Mouse (Mus musculus) ES-Bruce4 (cell line): ENCODE measurements around the gene Cd55. TPM values are rescaled to one million over a fixed set of nuclear protein-coding genes. Genes with fewer than 3 reads are reported as not detected.

Experiments used
- H3K27ac ChIP-seq: 2 replicates; pipeline ENCODE4 v1.5.1; 2012; ENCODE audit warnings: low read length, inconsistent platforms; ENCODE audit not compliant: insufficient read depth
- H3K27me3 ChIP-seq: 2 replicates; pipeline ENCODE4 v1.6.1; 2012; ENCODE audit warnings: mild to moderate bottlenecking, low read length, inconsistent platforms; ENCODE audit not compliant: control insufficient read depth, poor library complexity, insufficient read depth, severe bottlenecking
- H3K36me3 ChIP-seq: 2 replicates; pipeline ENCODE4 v1.6.1; 2012; ENCODE audit warnings: inconsistent platforms, mild to moderate bottlenecking, low read length, moderate library complexity; ENCODE audit not compliant: control insufficient read depth, poor library complexity, insufficient read depth, severe bottlenecking
- H3K4me1 ChIP-seq: one replicate; pipeline ENCODE4 v1.8.1; 2011; ENCODE audit warnings: low read length; ENCODE audit not compliant: control insufficient read depth, insufficient read depth
- H3K4me3 ChIP-seq: 2 replicates; pipeline ENCODE4 v1.5.1; 2011; ENCODE audit warnings: low read depth, mild to moderate bottlenecking, low read length
- H3K9ac ChIP-seq: 2 replicates; pipeline ENCODE4 v1.6.1; 2012; ENCODE audit warnings: low read depth, mild to moderate bottlenecking, inconsistent platforms; ENCODE audit not compliant: poor library complexity, severe bottlenecking
- H3K9me3 ChIP-seq: replicated peaks from 2 replicates; pipeline ENCODE4 v1.6.1; 2012; ENCODE audit warnings: mild to moderate bottlenecking, low read length, inconsistent platforms; ENCODE audit not compliant: control insufficient read depth, poor library complexity, insufficient read depth, severe bottlenecking
- CTCF ChIP-seq: IDR thresholded peaks from one replicate; pipeline ENCODE4 v1.8.1; 2011; ENCODE audit warnings: low read depth, low read length
- EP300 ChIP-seq: IDR thresholded peaks from 2 replicates; pipeline ENCODE4 v1.6.1; 2011; ENCODE audit warnings: low read depth, low read length; ENCODE audit not compliant: insufficient read depth
- POLR2A ChIP-seq: IDR thresholded peaks from one replicate; pipeline ENCODE4 v1.8.1; 2011; ENCODE audit warnings: low read length; ENCODE audit not compliant: insufficient read depth
- polyA plus RNA-seq: library from polyadenylated mRNA; stranded (reverse); fragments of >200 nt; gene quantifications from 2 replicates; pipeline ENCODE4 v1.2.4, GENCODE M21; 2011; ENCODE audit warnings: low read depth; ENCODE audit not compliant: missing spikeins, insufficient read depth, insufficient read length

The Cd55 gene
- polyA plus RNA-seq, result 36.3 and 39.8 TPM in 2 replicates

- Histone ChIP-seq H3K9ac (peak within 1 kb of the TSS; percentile 50), H3K27me3 (no peaks in the 10 kb centered on the region; the same call in 1 of the 2 replicates), H3K36me3 (no peaks in the 10 kb centered on the region), H3K27ac (no peak within 1 kb of the TSS; the same call in 1 of the 2 replicates), H3K4me3 (peak within 1 kb of the TSS; percentile 81), H3K9me3 (no peaks in the 10 kb centered on the region), H3K4me1 (no peaks in the 10 kb centered on the region)
- TF ChIP-seq CTCF, result peak; percentile 67
- TF ChIP-seq POLR2A, result no peak
- 0 out of 2 replicates have a peak, but pooled peaks have one; percentile 23 for TF ChIP-seq EP300
Observed at GRCm38 (mm10) chr1:130462084-130462861, at the start of gene Cd55. Gene Cd55 (minus strand): TSS chr1:130462744.

GRCm38 (mm10) chr1:130511823-130512370 is 49.4 kb upstream of the Cd55 start:
- TF ChIP-seq CTCF, result no peak
- no peak for TF ChIP-seq POLR2A
- no peak for TF ChIP-seq EP300
- Histone ChIP-seq H3K36me3 (no peaks in the 10 kb centered on the region), H3K4me3 (no peak overlapping the region)

GRCm38 (mm10) chr1:130508957-130509350 is 46.4 kb upstream of the Cd55 start:
- no peaks in the 10 kb centered on the region for H3K36me3 ChIP-seq
- TF ChIP-seq EP300 (no peak), POLR2A (no peak), CTCF (no peak)
- no peak overlapping the region for H3K27ac ChIP-seq
- peaks cover 1% of the 10 kb centered on the region for H3K4me1 ChIP-seq
- no peak overlapping the region for H3K9ac ChIP-seq
- H3K4me3 ChIP-seq, result no peak overlapping the region
- H3K9me3 ChIP-seq, result no peaks in the 10 kb centered on the region
- H3K27me3 ChIP-seq, result no peaks in the 10 kb centered on the region; the same call in 1 of the 2 replicates

More at GRCm38 (mm10) chr1:130511823-130512370, 49.4 kb upstream of the Cd55 start:
- H3K27me3 ChIP-seq, result no peaks in the 10 kb centered on the region; the same call in 1 of the 2 replicates
- peaks cover 1% of the 10 kb centered on the region for H3K4me1 ChIP-seq
- no peak overlapping the region for H3K9ac ChIP-seq
- no peak overlapping the region for H3K27ac ChIP-seq
- no peaks in the 10 kb centered on the region for H3K9me3 ChIP-seq

- Histone ChIP-seq H3K27me3 (no peaks in the 10 kb centered on the region; the same call in 1 of the 2 replicates), H3K36me3 (no peaks in the 10 kb centered on the region), H3K27ac (no peak overlapping the region), H3K9me3 (no peaks in the 10 kb centered on the region), H3K4me1 (no peaks in the 10 kb centered on the region), H3K4me3 (no peak overlapping the region), H3K9ac (no peak overlapping the region)
- TF ChIP-seq POLR2A, result no peak
- no peak for TF ChIP-seq CTCF
- no peak for TF ChIP-seq EP300
Observed at GRCm38 (mm10) chr1:130508030-130508956, 45.7 kb upstream of the Cd55 start.

- Histone ChIP-seq H3K4me1 (no peaks in the 10 kb centered on the region), H3K9ac (no peak overlapping the region), H3K36me3 (no peaks in the 10 kb centered on the region), H3K4me3 (no peak overlapping the region), H3K27me3 (no peaks in the 10 kb centered on the region; the same call in 1 of the 2 replicates), H3K9me3 (no peaks in the 10 kb centered on the region), H3K27ac (no peak overlapping the region)
- no peak for TF ChIP-seq EP300
- no peak for TF ChIP-seq CTCF
- no peak for TF ChIP-seq POLR2A
Observed at GRCm38 (mm10) chr1:130507408-130507807, 44.9 kb upstream of the Cd55 start.
